Mouse (Mus musculus): ENCODE data around the gene BC030867.

GRCm38 (mm10) chr11:102291051-102291535 lies 42.4 kb downstream of the BC030867 start:
- TF ChIP-seq POLR2A (IDR thresholded peaks at IDR 0.05; ENCODE audit: control insufficient read depth, low read depth, low read length) (no peak), CTCF (IDR thresholded peaks at IDR 0.05; ENCODE audit: control insufficient read depth, insufficient read depth, insufficient replicate concordance, low read depth, low read length) (no peak)

All from testis, adult 2 months (tissue).